Mouse (Mus musculus) liver, adult 2 months (tissue): ENCODE measurements around the gene Plet1.

Experiments
- CTCF ChIP-seq: fragments of 200-500 bp; IDR thresholded peaks from 2 replicates; pipeline ENCODE4 v1.5.1; 2011; ENCODE audit warnings: low read depth, low read length, control low read depth
- POLR2A ChIP-seq: fragments of 200-500 bp; IDR thresholded peaks from 2 replicates; pipeline ENCODE4 v1.6.1; 2011; ENCODE audit warnings: low read length, control low read depth; ENCODE audit not compliant: insufficient read depth; ENCODE audit errors: extremely low read depth

- no peak for TF ChIP-seq POLR2A
- TF ChIP-seq CTCF = no peak
These were observed 34.8 kb upstream of the Plet1 start for GRCm38 (mm10) chr9:50459537-50459936.
